Mouse (Mus musculus): ENCODE results near the gene Mrpl38.
"Not testable (repeated sequence)": the region's sequence is repeated elsewhere in the genome, so short reads cannot be mapped to it uniquely, and the experiment has no call there.

Mrpl38 gene

GRCm38 (mm10) chr11:116095573-116095972 lies 43.1 kb downstream of the Mrpl38 start:
- DNase-seq (ENCODE audit: low spot score in 2 of 2), result no peak

- DNase-seq (ENCODE audit: low spot score in 2 of 2), result no peak
Measured at GRCm38 (mm10) chr11:116093771-116094565, 44.7 kb downstream of the Mrpl38 start.

GRCm38 (mm10) chr11:116092959-116093358 lies 45.7 kb downstream of the Mrpl38 start:
- DNase-seq (ENCODE audit: low spot score in 2 of 2), result not testable (repeated sequence)

- DNase-seq (ENCODE audit: low spot score in 2 of 2), result no peak
Measured at GRCm38 (mm10) chr11:116091591-116091990, 47.1 kb downstream of the Mrpl38 start.

- DNase-seq (ENCODE audit: low spot score in 2 of 2), result no peak
Measured at GRCm38 (mm10) chr11:116089545-116089944, 49.1 kb downstream of the Mrpl38 start.

- DNase-seq (ENCODE audit: low spot score in 2 of 2), result no peak
Measured at GRCm38 (mm10) chr11:116088741-116089394, 49.8 kb downstream of the Mrpl38 start.

- no peak for DNase-seq (ENCODE audit: low spot score in 2 of 2)
Measured at GRCm38 (mm10) chr11:116088188-116088587, 50.5 kb downstream of the Mrpl38 start.

- DNase-seq (ENCODE audit: low spot score in 2 of 2), result peak; percentile 84 to 91
Measured at GRCm38 (mm10) chr11:116087194-116088130, 51.2 kb downstream of the Mrpl38 start.

GRCm38 (mm10) chr11:116086258-116087193 lies 52.1 kb downstream of the Mrpl38 start, which contains the start of gene Wbp2:
Gene Wbp2 (minus strand): TSS chr11:116086995.
- peak; percentile 90 to 96 for DNase-seq (ENCODE audit: low spot score in 2 of 2)

- no peak for DNase-seq (ENCODE audit: low spot score in 2 of 2)
Measured at GRCm38 (mm10) chr11:116084166-116084565, 54.5 kb downstream of the Mrpl38 start.

- DNase-seq (ENCODE audit: low spot score in 2 of 2), result no peak
Measured at GRCm38 (mm10) chr11:116083096-116083672, 55.5 kb downstream of the Mrpl38 start.

Measured in cerebellum, postnatal 4 days (tissue).